Mouse (Mus musculus) intestine, embryonic 16.5 days (tissue): ENCODE results near the gene Sart3. TPM values are rescaled to one million over a fixed set of nuclear protein-coding genes. Genes with fewer than 3 reads are reported as not detected.
"Not testable (repeated sequence)": the region's sequence is repeated elsewhere in the genome, so short reads cannot be mapped to it uniquely, and the experiment has no call there.

Source experiments
- ATAC-seq: fragments of 200-750 bp; cut with Nextera tagmentation; 2 replicates; pipeline ENCODE4 v1.8.0; 2017; ENCODE audit warnings: moderate TSS enrichment, moderate library complexity
- H3K27ac ChIP-seq: fragments of 300-500 bp; sonication (generic); 2 replicates; pipeline ENCODE4 v1.5.1; 2014; ENCODE audit warnings: mild to moderate bottlenecking, low read length
- H3K27me3 ChIP-seq: fragments of 300-500 bp; sonication (generic); replicated peaks from 2 replicates; pipeline ENCODE4 v1.6.1; 2014; ENCODE audit warnings: low read length, control low read depth, mixed read lengths; ENCODE audit not compliant: control insufficient read depth, insufficient read depth
- H3K36me3 ChIP-seq: fragments of 300-500 bp; sonication (generic); 2 replicates; pipeline ENCODE4 v1.6.1; 2014; ENCODE audit warnings: low read length, control low read depth; ENCODE audit not compliant: control insufficient read depth, insufficient read depth
- H3K4me1 ChIP-seq: fragments of 300-500 bp; sonication (generic); 2 replicates; pipeline ENCODE4 v1.6.1; 2014; ENCODE audit warnings: low read length, control low read depth, mixed read lengths; ENCODE audit not compliant: control insufficient read depth, insufficient read depth
- H3K4me2 ChIP-seq: fragments of 300-500 bp; sonication (generic); 2 replicates; pipeline ENCODE4 v1.6.1; 2014; ENCODE audit warnings: low read depth, low read length, control low read depth
- H3K4me3 ChIP-seq: fragments of 300-500 bp; sonication (generic); 2 replicates; pipeline ENCODE4 v1.5.1; 2014; ENCODE audit warnings: mild to moderate bottlenecking, low read length
- H3K9ac ChIP-seq: fragments of 300-500 bp; sonication (generic); 2 replicates; pipeline ENCODE4 v1.6.1; 2014; ENCODE audit warnings: low read depth, low read length
- H3K9me3 ChIP-seq: fragments of 300-500 bp; sonication (generic); 2 replicates; pipeline ENCODE4 v1.6.1; 2016; ENCODE audit warnings: low read length, control low read depth; ENCODE audit not compliant: control insufficient read depth
- WGBS: fragments of 180-500 bp; shearing (Covaris S2); extraction: QIAGEN DNeasy Blood & Tissue Kit; methylation state at CpG from one replicate; pipeline ENCODE4 v1.1.7; 2014; 5-methylcytosine and 5-hydroxymethylcytosine counted together
- polyA plus RNA-seq: library from polyadenylated mRNA; unstranded; fragments of >200 nt; fragmentation: Nextera tagmentation; extraction: Ambion mirVana; gene quantifications from 2 replicates; pipeline ENCODE4 v1.2.1, GENCODE M21; 2015

The Sart3 gene
- 30.2 and 30.6 TPM in 2 replicates for polyA plus RNA-seq

DNA sequence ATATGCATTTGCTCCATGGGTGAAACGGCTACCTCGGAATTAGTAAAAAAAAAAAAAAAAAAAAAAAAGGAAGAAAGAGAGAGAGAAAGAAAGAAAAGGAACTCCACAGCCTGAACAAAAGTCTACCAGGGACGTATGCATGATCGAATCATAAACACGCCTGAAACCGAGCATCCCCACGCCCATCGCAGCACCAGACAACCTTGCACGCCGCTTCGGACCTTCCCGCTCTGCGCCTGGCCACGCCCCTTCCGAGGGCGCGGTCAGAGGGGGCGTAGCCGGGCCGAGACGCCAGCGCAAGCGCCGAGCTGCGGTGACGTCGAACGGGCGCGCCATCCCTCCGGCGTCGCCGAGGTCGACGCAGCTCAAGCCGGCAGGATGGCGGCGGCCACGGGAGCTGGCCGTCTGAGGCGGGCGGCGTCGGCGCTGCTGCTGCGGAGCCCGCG lies at the start of gene Sart3, which contains the start of gene Iscu:
Gene Sart3, minus strand, starts transcription at position 61 of the 446 bp plus-strand sequence.
Gene Iscu, plus strand, starts transcription at position 299 of the 446 bp plus-strand sequence.
- WGBS: under 1% methylated on average over 49 of the region's 49 CpGs

GRCm38 (mm10) chr5:113818572-113818971 lies 46.3 kb upstream of the Sart3 start:
- no peak for ATAC-seq
- Histone ChIP-seq H3K27ac (no peak overlapping the region), H3K4me3 (no peak overlapping the region), H3K4me1 (no peaks in the 10 kb centered on the region), H3K27me3 (no peaks in the 10 kb centered on the region), H3K4me2 (no peak overlapping the region), H3K36me3 (no peaks in the 10 kb centered on the region), H3K9me3 (no peaks in the 10 kb centered on the region), H3K9ac (no peak overlapping the region)
- 61% methylated on average over 14 of the region's 14 CpGs for WGBS

More for the DNA sequence above, at the start of gene Sart3, which contains the start of gene Iscu:
- peaks cover 22% of the 10 kb centered on the region for H3K4me1 ChIP-seq
- H3K9ac ChIP-seq: peak within 1 kb of the TSS; percentile 95
- H3K4me2 ChIP-seq: peak within 1 kb of the TSS; percentile 81
- no peaks in the 10 kb centered on the region for H3K27me3 ChIP-seq
- H3K9me3 ChIP-seq: no peaks in the 10 kb centered on the region
- peak within 1 kb of the TSS; percentile 99 for H3K27ac ChIP-seq
- ATAC-seq: peak; percentile 87
- H3K4me3 ChIP-seq: peak within 1 kb of the TSS; percentile 99
- peaks cover 17% of the 10 kb centered on the region for H3K36me3 ChIP-seq

DNA sequence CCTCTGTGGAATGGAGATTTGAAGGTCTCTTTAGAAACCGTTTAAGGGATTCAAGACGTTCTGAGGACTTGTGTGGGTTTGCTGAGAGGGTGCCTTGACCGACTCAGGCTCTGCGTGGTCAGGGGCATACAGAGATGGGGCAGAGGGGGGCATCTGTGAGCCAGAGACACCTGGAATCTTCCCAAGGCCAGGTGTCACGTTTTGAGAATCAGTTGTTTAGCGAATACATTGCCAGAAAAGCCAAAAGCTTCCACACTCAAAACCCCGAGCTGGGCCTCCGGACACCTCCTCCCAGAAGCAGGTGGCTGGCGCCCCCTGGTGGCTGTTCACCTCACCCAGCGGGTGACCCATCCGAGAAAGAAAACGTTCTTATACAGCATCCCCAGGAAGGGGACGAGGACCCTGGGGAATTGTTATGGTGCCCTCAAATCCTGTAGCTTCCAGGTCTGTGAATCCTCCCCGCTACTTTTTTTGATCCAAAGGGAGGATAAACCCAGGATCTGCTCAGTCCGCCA lies 43.4 kb upstream of the Sart3 start:
- Histone ChIP-seq H3K4me1 (no peaks in the 10 kb centered on the region), H3K9me3 (0 out of 2 replicates have a peak, but pooled peaks cover 3% of the 10 kb centered on the region), H3K27ac (no peak overlapping the region), H3K9ac (no peak overlapping the region), H3K4me3 (no peak overlapping the region), H3K36me3 (no peaks in the 10 kb centered on the region), H3K27me3 (no peaks in the 10 kb centered on the region), H3K4me2 (no peak overlapping the region)
- 14% methylated on average over 15 of the region's 15 CpGs for WGBS
- ATAC-seq: peak; percentile 44; the same call in 1 of the 2 replicates

DNA sequence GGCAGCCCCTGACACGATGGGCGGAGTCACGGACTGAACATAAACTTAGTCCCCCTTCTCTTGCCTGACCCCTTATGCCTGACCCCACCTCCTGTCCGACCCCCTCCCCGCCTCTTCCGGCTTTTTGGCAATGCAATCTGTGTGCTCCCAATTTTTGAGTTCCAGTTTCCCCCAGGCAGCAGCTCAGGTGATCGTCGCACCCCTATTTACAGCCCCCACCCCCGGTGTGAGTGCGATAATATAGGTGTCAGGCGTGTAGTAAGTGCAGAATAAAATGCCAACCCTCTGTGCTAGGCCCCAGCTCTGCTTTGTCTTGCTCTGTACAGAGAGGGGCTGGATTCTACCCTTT lies 42.7 kb upstream of the Sart3 start:
- no peak for ATAC-seq
- Histone ChIP-seq H3K36me3 (no peaks in the 10 kb centered on the region), H3K27ac (no peak overlapping the region), H3K4me3 (no peak overlapping the region), H3K9me3 (0 out of 2 replicates have a peak, but pooled peaks cover 3% of the 10 kb centered on the region), H3K27me3 (no peaks in the 10 kb centered on the region), H3K9ac (no peak overlapping the region), H3K4me2 (no peak overlapping the region), H3K4me1 (no peaks in the 10 kb centered on the region)
- 56% methylated on average over 11 of the region's 11 CpGs for WGBS

GRCm38 (mm10) chr5:113814111-113815040 lies 42.1 kb upstream of the Sart3 start:
- Histone ChIP-seq H3K36me3 (no peaks in the 10 kb centered on the region), H3K27me3 (no peaks in the 10 kb centered on the region), H3K4me3 (no peak overlapping the region), H3K27ac (no peak overlapping the region), H3K9me3 (0 out of 2 replicates have a peak, but pooled peaks cover 3% of the 10 kb centered on the region), H3K4me1 (no peaks in the 10 kb centered on the region), H3K9ac (no peak overlapping the region), H3K4me2 (no peak overlapping the region)
- ATAC-seq: no peak
- WGBS: 38% methylated on average over 27 of the region's 27 CpGs

DNA sequence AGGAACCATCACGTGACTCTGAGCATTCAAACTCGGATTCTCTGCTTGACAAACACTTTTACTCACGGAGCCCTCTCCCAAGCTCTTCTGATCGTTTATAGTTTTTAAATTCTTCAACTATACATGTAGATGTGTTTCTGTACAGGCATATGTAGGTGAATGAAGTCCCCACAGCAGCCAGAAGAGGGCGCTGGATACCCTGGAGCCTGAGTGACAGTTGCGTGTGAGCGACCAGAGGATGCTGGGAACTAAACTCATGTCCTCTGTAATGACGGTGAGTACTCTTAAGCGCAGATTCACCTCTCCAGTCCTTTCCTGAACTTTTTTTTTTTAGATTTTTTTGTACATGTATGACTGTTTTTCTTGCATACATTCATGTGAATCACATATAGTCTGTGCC lies 41.3 kb upstream of the Sart3 start:
- no peaks in the 10 kb centered on the region for H3K27me3 ChIP-seq
- no peak overlapping the region for H3K9ac ChIP-seq
- H3K27ac ChIP-seq: no peak overlapping the region
- no peaks in the 10 kb centered on the region for H3K4me1 ChIP-seq
- H3K4me2 ChIP-seq: no peak overlapping the region
- no peak for ATAC-seq
- H3K9me3 ChIP-seq: 0 out of 2 replicates have a peak, but pooled peaks cover 3% of the 10 kb centered on the region
- H3K4me3 ChIP-seq: no peak overlapping the region
- WGBS: 23% methylated on average over 9 of the region's 9 CpGs
- no peaks in the 10 kb centered on the region for H3K36me3 ChIP-seq

DNA sequence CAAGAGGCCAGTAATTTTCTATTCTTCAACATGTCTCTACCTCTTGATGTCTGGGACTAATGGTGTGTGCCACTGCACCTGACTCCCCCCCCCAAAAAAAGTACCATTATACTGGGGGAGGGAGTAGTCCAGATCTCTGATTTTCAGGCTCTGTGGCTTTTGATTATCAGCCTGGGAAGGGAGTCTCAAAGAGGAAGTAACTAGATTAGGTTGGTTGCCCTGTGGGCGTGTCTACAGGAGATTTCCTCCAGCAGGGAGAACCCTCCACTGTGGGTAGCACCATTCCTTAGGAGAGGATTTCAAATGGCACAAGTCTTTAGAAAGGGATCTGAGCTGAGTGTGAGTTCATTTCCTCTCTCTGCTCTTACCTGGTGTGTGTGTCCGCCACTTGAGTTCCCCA lies 40.3 kb upstream of the Sart3 start:
- H3K4me1 ChIP-seq: 0 out of 2 replicates have a peak, but pooled peaks cover 2% of the 10 kb centered on the region
- no peak for ATAC-seq
- no peaks in the 10 kb centered on the region for H3K27me3 ChIP-seq
- no peak overlapping the region for H3K27ac ChIP-seq
- 93% methylated on average over 2 of the region's 2 CpGs for WGBS
- no peak overlapping the region for H3K9ac ChIP-seq
- H3K4me2 ChIP-seq: no peak overlapping the region
- H3K36me3 ChIP-seq: no peaks in the 10 kb centered on the region
- H3K4me3 ChIP-seq: no peak overlapping the region
- 0 out of 2 replicates have a peak, but pooled peaks cover 3% of the 10 kb centered on the region for H3K9me3 ChIP-seq

GRCm38 (mm10) chr5:113811824-113812420 lies 39.6 kb upstream of the Sart3 start:
- not testable (repeated sequence) for ATAC-seq, H3K4me2 ChIP-seq, H3K27ac ChIP-seq, H3K9me3 ChIP-seq, H3K4me1 ChIP-seq, H3K36me3 ChIP-seq, H3K4me3 ChIP-seq, H3K27me3 ChIP-seq, H3K9ac ChIP-seq
- WGBS: 21% methylated on average over 11 of the region's 12 CpGs

DNA sequence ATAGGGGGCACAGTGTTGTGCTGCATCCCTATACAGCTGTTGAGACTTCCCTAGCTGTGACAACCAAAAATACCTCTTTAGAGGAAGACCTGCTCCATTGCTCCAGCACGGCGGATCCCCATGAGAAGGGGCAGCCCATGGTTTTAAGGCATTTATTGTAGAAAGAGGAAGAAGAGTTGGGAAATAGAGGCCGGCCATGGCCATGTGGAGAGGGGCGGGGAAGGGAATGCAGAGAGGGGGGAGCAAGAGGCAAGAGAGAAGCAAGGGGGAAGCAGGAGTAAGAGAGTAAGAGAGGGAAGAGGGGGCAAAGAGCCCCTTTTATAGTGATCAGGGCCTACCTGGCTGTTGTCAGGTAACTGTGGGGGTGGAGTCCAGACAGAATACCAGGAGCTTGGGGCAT lies 37.8 kb upstream of the Sart3 start:
- H3K9me3 ChIP-seq: 0 out of 2 replicates have a peak, but pooled peaks cover 3% of the 10 kb centered on the region
- WGBS: 82% methylated on average over 4 of the region's 4 CpGs

More for the DNA sequence above, 37.8 kb upstream of the Sart3 start:
- Histone ChIP-seq H3K4me3 (no peak overlapping the region), H3K27me3 (no peaks in the 10 kb centered on the region), H3K27ac (no peak overlapping the region), H3K36me3 (no peaks in the 10 kb centered on the region), H3K9ac (no peak overlapping the region), H3K4me1 (peaks cover 9% of the 10 kb centered on the region; the same call in 1 of the 2 replicates), H3K4me2 (no peak overlapping the region)
- no peak for ATAC-seq
